In the genomic region with DNA sequence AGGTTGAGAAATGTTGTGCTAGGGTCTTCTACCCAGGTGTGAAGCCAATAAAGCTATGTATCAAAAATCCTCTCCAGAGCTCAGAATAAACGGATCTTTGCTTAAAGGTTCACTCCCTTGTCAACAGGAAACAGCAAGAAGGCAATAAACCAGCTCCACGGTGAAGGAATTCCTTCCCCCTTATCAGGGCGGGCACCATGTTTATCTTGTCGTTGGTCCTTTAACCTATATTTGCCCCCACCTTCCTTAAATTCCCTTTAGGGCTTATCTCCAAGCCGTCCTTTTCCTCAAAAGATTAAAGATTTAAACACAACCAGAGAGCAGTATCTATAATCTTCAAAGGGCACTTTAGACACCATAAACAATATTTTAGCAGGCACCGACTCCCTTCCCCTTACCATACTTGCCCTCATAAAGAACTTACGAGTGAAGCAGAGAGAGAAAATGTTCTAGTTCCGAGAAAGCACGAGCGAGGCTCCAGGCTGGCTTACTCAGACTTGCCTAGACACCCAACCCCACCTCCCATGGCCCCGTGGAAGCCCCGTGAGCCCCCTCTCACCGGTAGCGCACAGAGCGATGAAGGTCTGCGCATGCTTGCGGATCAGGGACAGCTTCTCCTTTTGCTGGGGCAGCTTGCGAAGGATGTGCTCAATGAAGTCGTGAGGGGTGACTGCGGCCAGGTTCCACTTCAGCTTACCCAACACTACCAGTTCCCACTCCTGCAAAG, we compare ENCODE assay signal across 16 mouse cellular contexts. TPM values are rescaled to one million over a fixed set of nuclear protein-coding genes. Genes with fewer than 3 reads are reported as not detected.
DNase-seq lines count a peak whose midpoint lies in the region; ATAC-seq lines count a peak whose summit lies in the region.
"Had no signal": no experiment of that assay in that cellular context is flagged by ENCODE, and none has a peak within 500 bp of the region (broad histone marks: within the 10 kb centered on the region; RNA-seq: fewer than 3 reads in every experiment).

No protein-coding gene starts in this region.

- peak overlapping the region; percentile 44; the same call in 1 of the 2 replicates for H3K27ac ChIP-seq in heart, embryonic 10.5 days
- H3K27ac ChIP-seq in heart, embryonic 11.5 days (ENCODE audit: low read depth, low read length): no peak overlapping the region
- H3K27ac ChIP-seq in midbrain, embryonic 12.5 days (replicated peaks): no peak overlapping the region
- H3K27ac ChIP-seq in midbrain, embryonic 15.5 days: no peak overlapping the region
- H3K27ac ChIP-seq: kidney, postnatal 0 days; layer of hippocampus, adult 2 months; neural tube, embryonic 15.5 days had no signal

- 45% methylated on average over 20 of the region's 20 CpGs for whole genome bisulfite sequencing in heart, embryonic 10.5 days
- 45% methylated on average over 20 of the region's 20 CpGs for WGBS in heart, embryonic 11.5 days (ENCODE audit: insufficient replicate concordance)
- WGBS in midbrain, embryonic 12.5 days: 80% methylated on average over 20 of the region's 20 CpGs
- 76% methylated on average over 20 of the region's 20 CpGs for WGBS in midbrain, embryonic 15.5 days

- no peaks in the 10 kb centered on the region for H3K9me3 ChIP-seq in heart, embryonic 10.5 days
- no peaks in the 10 kb centered on the region for H3K9me3 ChIP-seq in heart, embryonic 11.5 days (replicated peaks; ENCODE audit: control insufficient read depth, low read length)
- H3K9me3 ChIP-seq in midbrain, embryonic 12.5 days: no peaks in the 10 kb centered on the region
- no peaks in the 10 kb centered on the region for H3K9me3 ChIP-seq in midbrain, embryonic 15.5 days
- H3K9me3 ChIP-seq: megakaryocyte, embryonic 14.5 days; neural tube, embryonic 15.5 days had no signal

- no peak overlapping the region for H3K4me3 ChIP-seq in heart, embryonic 10.5 days
- no peak overlapping the region for H3K4me3 ChIP-seq in heart, embryonic 11.5 days (ENCODE audit: low read depth, low read length)
- no peak overlapping the region for H3K4me3 ChIP-seq in midbrain, embryonic 12.5 days
- H3K4me3 ChIP-seq in midbrain, embryonic 15.5 days: no peak overlapping the region
- H3K4me3 ChIP-seq: layer of hippocampus, adult 2 months; megakaryocyte, embryonic 14.5 days; neural tube, embryonic 15.5 days had no signal

- H3K4me2 ChIP-seq in heart, embryonic 11.5 days: no peak overlapping the region
- no peak overlapping the region for H3K4me2 ChIP-seq in midbrain, embryonic 12.5 days (replicated peaks)
- H3K4me2 ChIP-seq in midbrain, embryonic 15.5 days: no peak overlapping the region
- H3K4me2 ChIP-seq: neural tube, embryonic 15.5 days had no signal

- H3K27me3 ChIP-seq in heart, embryonic 10.5 days (ENCODE audit: insufficient read depth, poor library complexity, severe bottlenecking): no peaks in the 10 kb centered on the region
- H3K27me3 ChIP-seq in heart, embryonic 11.5 days (ENCODE audit: control insufficient read depth, insufficient read depth, low read length): no peaks in the 10 kb centered on the region
- H3K27me3 ChIP-seq in midbrain, embryonic 12.5 days: 0 out of 2 replicates have a peak, but pooled peaks cover 3% of the 10 kb centered on the region
- H3K27me3 ChIP-seq in midbrain, embryonic 15.5 days (replicated peaks): 0 out of 2 replicates have a peak, but pooled peaks cover 6% of the 10 kb centered on the region
- H3K27me3 ChIP-seq: megakaryocyte, embryonic 14.5 days had no signal

- no peak overlapping the region for H3K9ac ChIP-seq in heart, embryonic 11.5 days (ENCODE audit: low read depth, low read length)
- H3K9ac ChIP-seq in midbrain, embryonic 12.5 days (replicated peaks): 0 out of 2 replicates have a peak overlapping the region, but pooled peaks have one; percentile 24
- H3K9ac ChIP-seq in midbrain, embryonic 15.5 days: no peak overlapping the region
- H3K9ac ChIP-seq: neural tube, embryonic 15.5 days had no signal

- H3K36me3 ChIP-seq in heart, embryonic 10.5 days: peaks cover 59% of the 10 kb centered on the region
- peaks cover 4% of the 10 kb centered on the region; the same call in 1 of the 2 replicates for H3K36me3 ChIP-seq in heart, embryonic 11.5 days (ENCODE audit: control insufficient read depth, insufficient read depth, low read length)
- H3K36me3 ChIP-seq in midbrain, embryonic 12.5 days: peaks cover 30% of the 10 kb centered on the region
- H3K36me3 ChIP-seq in midbrain, embryonic 15.5 days (replicated peaks): no peaks in the 10 kb centered on the region
- H3K36me3 ChIP-seq: neural tube, embryonic 15.5 days had no signal

- no peak for DNase-seq in heart, embryonic 10.5 days (ENCODE audit: low spot score)
- DNase-seq in lung, postnatal 14 days: peak; percentile 17
- no peak for DNase-seq in adrenal gland, postnatal 10 days
- DNase-seq in cerebellum, adult 9-11 months: no peak
- DNase-seq in thymus, postnatal 14 days: no peak
- DNase-seq: cerebellum, adult 11-12 months; gastrocnemius, postnatal 10 days had no signal

- no peak for ATAC-seq in heart, embryonic 11.5 days (replicated peaks; ENCODE audit: insufficient number of reproducible peaks, low FRiP score, low TSS enrichment)
- no peak for ATAC-seq in midbrain, embryonic 12.5 days (ENCODE audit: low FRiP score, low read depth)
- ATAC-seq in midbrain, embryonic 15.5 days (replicated peaks): no peak
- ATAC-seq: forebrain, embryonic 14.5 days; inflammation-experienced regulatory T-cells, adult 6 months had no signal

- peaks cover 60% of the 10 kb centered on the region for H3K4me1 ChIP-seq in heart, embryonic 10.5 days
- H3K4me1 ChIP-seq in heart, embryonic 11.5 days (ENCODE audit: control insufficient read depth, insufficient read depth, low read length): peaks cover 37% of the 10 kb centered on the region
- peaks cover 50% of the 10 kb centered on the region for H3K4me1 ChIP-seq in midbrain, embryonic 12.5 days
- H3K4me1 ChIP-seq in midbrain, embryonic 15.5 days: peaks cover 23% of the 10 kb centered on the region

RNA-seq across cellular contexts. Expression of gene Ccnd2, which starts 6.4 kb away (rescaled TPM):
- polyA plus RNA-seq in heart, embryonic 10.5 days (2016; fragmentation: Nextera tagmentation; extraction: Ambion mirVana): 914 and 924 TPM in 2 replicates
- 712 and 821 TPM in 2 replicates for polyA plus RNA-seq in heart, embryonic 11.5 days (2014; fragmentation: Nextera tagmentation; extraction: Ambion mirVana)
- polyA plus RNA-seq in midbrain, embryonic 12.5 days (2016; fragmentation: Nextera tagmentation; extraction: Ambion mirVana): 1,089 and 1,182 TPM in 2 replicates
- 320 and 370 TPM in 2 replicates for polyA plus RNA-seq in midbrain, embryonic 15.5 days (2015; fragmentation: Nextera tagmentation; extraction: Ambion mirVana)
- 100 to 1,000 TPM; 177 to 178 TPM for total RNA-seq in adrenal gland, postnatal 10 days (2021)

RNA-seq across cellular contexts. Expression of gene Tigar, which starts 36.3 kb away (rescaled TPM):
- polyA plus RNA-seq in heart, embryonic 10.5 days (2016; fragmentation: Nextera tagmentation; extraction: Ambion mirVana): 9.0 and 12.6 TPM in 2 replicates
- polyA plus RNA-seq in heart, embryonic 11.5 days (2014; fragmentation: Nextera tagmentation; extraction: Ambion mirVana): 5.5 and 6.9 TPM in 2 replicates
- polyA plus RNA-seq in midbrain, embryonic 12.5 days (2016; fragmentation: Nextera tagmentation; extraction: Ambion mirVana): 8.9 and 9.2 TPM in 2 replicates
- 6.5 and 7.1 TPM in 2 replicates for polyA plus RNA-seq in midbrain, embryonic 15.5 days (2015; fragmentation: Nextera tagmentation; extraction: Ambion mirVana)
- total RNA-seq in adrenal gland, postnatal 10 days (2021): 10 to 100 TPM; 12.5 to 16.2 TPM
